Mouse (Mus musculus): ENCODE data around the gene Slc26a3.

GRCm38 (mm10) chr12:31391696-31392095, 1.0 kb downstream of the Slc26a3 start:
- no peak for TF ChIP-seq POLR2A (IDR thresholded peaks at IDR 0.05; ENCODE audit: extremely low read depth, insufficient read depth, low read length)
- no peak for TF ChIP-seq CTCF (IDR thresholded peaks at IDR 0.05; ENCODE audit: low read depth, low read length)

Data from liver, adult 2 months (tissue).